Mouse (Mus musculus): ENCODE results near the gene Aanat. TPM values are rescaled to one million over a fixed set of nuclear protein-coding genes. Genes with fewer than 3 reads are reported as not detected.

Aanat gene
- polyA plus RNA-seq, 1 experiment from 2014 or later = not detected

DNA sequence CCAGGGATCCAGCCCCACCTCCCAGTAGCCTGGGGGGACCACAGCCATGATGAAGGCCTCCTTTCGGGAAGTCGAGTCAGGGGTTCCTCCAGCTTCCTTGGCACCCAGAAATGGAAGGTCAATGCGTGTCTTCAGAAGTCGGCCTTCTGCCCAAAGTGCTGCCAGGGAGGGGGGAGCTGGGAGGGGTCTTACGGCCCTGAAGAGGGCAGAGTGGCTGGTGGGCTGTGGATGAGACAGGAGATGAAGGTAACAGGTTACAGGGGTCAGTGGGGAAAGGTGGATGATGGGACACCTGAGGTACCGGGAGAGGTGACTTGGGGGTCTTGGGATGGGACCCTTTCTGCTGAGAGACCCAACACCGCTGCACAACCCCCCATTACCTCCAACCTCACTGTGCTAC lies 60.5 kb downstream of the Aanat start:
- 85% methylated on average over 7 of the region's 7 CpGs for WGBS
- Histone ChIP-seq H3K27me3 (ENCODE audit: control insufficient read depth, insufficient read depth, low read length) (no peaks in the 10 kb centered on the region), H3K4me3 (ENCODE audit: low read depth, low read length) (no peak overlapping the region), H3K27ac (ENCODE audit: low read length) (0 out of 2 replicates have a peak overlapping the region, but pooled peaks have one; percentile 91), H3K9me3 (ENCODE audit: control insufficient read depth, low read depth, low read length) (no peaks in the 10 kb centered on the region), H3K36me3 (ENCODE audit: control insufficient read depth, insufficient read depth, low read length) (no peaks in the 10 kb centered on the region), H3K4me1 (ENCODE audit: control insufficient read depth, insufficient read depth, low read length) (peaks cover 35% of the 10 kb centered on the region), H3K4me2 (replicated peaks; ENCODE audit: low read depth, low read length) (no peak overlapping the region), H3K9ac (replicated peaks; ENCODE audit: low read depth, low read length) (0 out of 2 replicates have a peak overlapping the region, but pooled peaks have one; percentile 1)
- no peak for ATAC-seq (ENCODE audit: insufficient number of reproducible peaks, insufficient read depth, low FRiP score, low read depth)

Other genes with a start within 250 kb of the Aanat start
- gene Rnf157, start 173.4 kb upstream of the Aanat start, polyA plus RNA-seq (2014; fragmentation: Nextera tagmentation; extraction: Ambion mirVana) = 9.8 and 12.8 TPM in 2 replicates
- 56.1 and 60.7 TPM in 2 replicates for gene Ubald2, start 152.3 kb upstream of the Aanat start, polyA plus RNA-seq (2014; fragmentation: Nextera tagmentation; extraction: Ambion mirVana)
- gene Qrich2, start 120.2 kb upstream of the Aanat start, polyA plus RNA-seq (2014; fragmentation: Nextera tagmentation; extraction: Ambion mirVana) = 0.22 TPM in 1 of 2 replicates, not detected in the other
- gene Prpsap1, start 92.2 kb upstream of the Aanat start, polyA plus RNA-seq (2014; fragmentation: Nextera tagmentation; extraction: Ambion mirVana) = 216 and 218 TPM in 2 replicates
- 11.5 and 13.0 TPM in 2 replicates for gene Sphk1, start 55.5 kb upstream of the Aanat start, polyA plus RNA-seq (2014; fragmentation: Nextera tagmentation; extraction: Ambion mirVana)
- gene Ube2o, start 5.0 kb upstream of the Aanat start, polyA plus RNA-seq (2014; fragmentation: Nextera tagmentation; extraction: Ambion mirVana) = 10.1 and 11.4 TPM in 2 replicates
- 4.5 and 6.2 TPM in 2 replicates for gene Rhbdf2, start 40.6 kb downstream of the Aanat start, polyA plus RNA-seq (2014; fragmentation: Nextera tagmentation; extraction: Ambion mirVana)
- gene Prcd, start 67.1 kb downstream of the Aanat start, polyA plus RNA-seq (2014; fragmentation: Nextera tagmentation; extraction: Ambion mirVana) = 1.2 and 1.7 TPM in 2 replicates
- 19.9 and 20.8 TPM in 2 replicates for gene Cygb, start 67.9 kb downstream of the Aanat start, polyA plus RNA-seq (2014; fragmentation: Nextera tagmentation; extraction: Ambion mirVana)
- gene St6galnac1, start 189.1 kb downstream of the Aanat start, polyA plus RNA-seq (2014; fragmentation: Nextera tagmentation; extraction: Ambion mirVana) = not detected in 2 replicates
- gene Mxra7, start 241.6 kb downstream of the Aanat start, polyA plus RNA-seq (2014; fragmentation: Nextera tagmentation; extraction: Ambion mirVana) = 16.5 and 17.4 TPM in 2 replicates

Data from stomach, embryonic 14.5 days (tissue).